ENCODE assay signal across 15 mouse cellular contexts in the genomic region with DNA sequence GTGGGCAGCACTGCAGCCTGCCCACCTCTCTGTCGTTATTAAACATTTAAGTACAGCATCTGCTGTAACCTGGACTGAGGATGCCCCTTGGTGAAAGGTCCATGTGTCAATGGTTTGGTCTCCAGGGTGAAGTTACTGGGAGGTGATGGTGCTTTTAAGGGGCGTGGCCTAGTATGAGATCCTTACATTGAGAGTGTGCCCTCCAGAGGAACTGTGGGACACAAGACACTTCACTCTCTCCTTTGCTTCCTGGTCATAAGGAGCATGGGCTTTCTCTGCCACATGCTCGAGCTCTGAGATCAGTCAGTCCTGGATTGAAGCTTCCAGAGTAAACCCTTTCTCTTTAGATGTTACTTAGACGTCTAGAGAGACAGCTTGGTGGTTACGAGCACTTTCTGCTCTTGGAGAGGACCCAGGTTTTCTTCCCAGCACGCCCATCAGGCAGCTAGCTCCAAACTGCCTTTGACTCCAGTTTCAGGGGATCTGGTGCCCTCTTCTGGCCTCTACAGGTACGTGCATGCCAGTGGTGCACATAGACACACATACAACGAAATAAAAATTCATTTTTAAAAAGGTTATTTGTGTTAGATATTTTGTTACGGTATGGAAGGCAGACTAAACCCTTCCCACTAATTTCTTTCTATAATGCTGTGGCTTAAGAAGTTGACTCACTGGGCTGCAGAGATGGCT. TPM values are rescaled to one million over a fixed set of nuclear protein-coding genes. Genes with fewer than 3 reads are reported as not detected.
A peak's percentile ranks its signal among the peaks of the same experiment; 100 is the strongest.
DNase-seq lines count a peak whose midpoint lies in the region; ATAC-seq and TF ChIP-seq lines count a peak whose summit lies in the region.
"Had no signal": no experiment of that assay in that cellular context is flagged by ENCODE, and none has a peak within 500 bp of the region (broad histone marks: within the 10 kb centered on the region; RNA-seq: fewer than 3 reads in every experiment).

No protein-coding gene starts in this region.

- no peaks in the 10 kb centered on the region for H3K4me1 ChIP-seq in hindbrain, postnatal 0 days (ENCODE audit: insufficient read depth, low read length)
- peaks cover 3% of the 10 kb centered on the region for H3K4me1 ChIP-seq in hindbrain, embryonic 12.5 days
- H3K4me1 ChIP-seq in lung, postnatal 0 days (ENCODE audit: insufficient read depth, low read depth, low read length) = peaks cover 5% of the 10 kb centered on the region; the same call in 1 of the 2 replicates
- no peaks in the 10 kb centered on the region for H3K4me1 ChIP-seq in small intestine, adult 2 months (ENCODE audit: control insufficient read depth, insufficient read depth, insufficient read length, low read length)
- H3K4me1 ChIP-seq: limb, embryonic 12.5 days had no signal

- no peaks in the 10 kb centered on the region for H3K27me3 ChIP-seq in hindbrain, postnatal 0 days (ENCODE audit: insufficient read depth, low read length)
- H3K27me3 ChIP-seq in hindbrain, embryonic 12.5 days = no peaks in the 10 kb centered on the region
- H3K27me3 ChIP-seq in lung, postnatal 0 days (replicated peaks; ENCODE audit: insufficient read depth, low read length) = no peaks in the 10 kb centered on the region
- no peaks in the 10 kb centered on the region for H3K27me3 ChIP-seq in small intestine, adult 2 months (ENCODE audit: control insufficient read depth, insufficient read depth, low read length)
- H3K27me3 ChIP-seq: embryonic facial prominence, embryonic 13.5 days; forebrain, embryonic 12.5 days; limb, embryonic 12.5 days had no signal

- no peak overlapping the region for H3K27ac ChIP-seq in hindbrain, postnatal 0 days
- no peak overlapping the region for H3K27ac ChIP-seq in hindbrain, embryonic 12.5 days
- no peak overlapping the region for H3K27ac ChIP-seq in lung, postnatal 0 days (ENCODE audit: low read length)
- no peak overlapping the region for H3K27ac ChIP-seq in small intestine, adult 2 months (ENCODE audit: insufficient read depth, low read depth, low read length)
- H3K27ac ChIP-seq: embryonic facial prominence, embryonic 13.5 days; forebrain, embryonic 12.5 days; limb, embryonic 12.5 days had no signal

- DNase-seq in hindbrain, postnatal 0 days (ENCODE audit: low spot score) = no peak
- peak; percentile 34 for DNase-seq in lung, postnatal 0 days (ENCODE audit: low spot score)
- DNase-seq in lung, postnatal 14 days = no peak
- DNase-seq in ES-CJ7 (ENCODE audit: low read depth, low spot score) = peak; percentile 79
- DNase-seq: cerebellum, postnatal 14 days; gastrocnemius, postnatal 14 days; lung, postnatal 4 days; thymus, adult 2 months had no signal

- H3K4me2 ChIP-seq in hindbrain, postnatal 0 days (ENCODE audit: low read depth, low read length) = no peak overlapping the region
- no peak overlapping the region for H3K4me2 ChIP-seq in hindbrain, embryonic 12.5 days (replicated peaks)
- no peak overlapping the region for H3K4me2 ChIP-seq in lung, postnatal 0 days (replicated peaks; ENCODE audit: low read depth, low read length)
- H3K4me2 ChIP-seq: embryonic facial prominence, embryonic 13.5 days; forebrain, embryonic 12.5 days; heart, embryonic 11.5 days; limb, embryonic 12.5 days had no signal

- no peak for ATAC-seq in hindbrain, postnatal 0 days
- no peak for ATAC-seq in hindbrain, embryonic 12.5 days (ENCODE audit: low FRiP score)
- no peak for ATAC-seq in lung, postnatal 0 days
- no peak for ATAC-seq in frontal cortex, adult (ENCODE audit: low TSS enrichment)

- peaks cover 6% of the 10 kb centered on the region; the same call in 1 of the 2 replicates for H3K36me3 ChIP-seq in hindbrain, postnatal 0 days (ENCODE audit: insufficient read depth, low read length)
- peaks cover 12% of the 10 kb centered on the region; the same call in 1 of the 2 replicates for H3K36me3 ChIP-seq in hindbrain, embryonic 12.5 days
- no peaks in the 10 kb centered on the region for H3K36me3 ChIP-seq in lung, postnatal 0 days (ENCODE audit: insufficient read depth, low read length)
- no peaks in the 10 kb centered on the region for H3K36me3 ChIP-seq in small intestine, adult 2 months (ENCODE audit: control insufficient read depth, insufficient read depth, low read length)

- 85% methylated on average over 9 of the region's 9 CpGs for WGBS in hindbrain, postnatal 0 days
- WGBS in hindbrain, embryonic 12.5 days = 86% methylated on average over 9 of the region's 9 CpGs
- WGBS in lung, postnatal 0 days = 80% methylated on average over 9 of the region's 9 CpGs
- 89% methylated on average over 9 of the region's 9 CpGs for WGBS in small intestine, adult 2 months

- no peak overlapping the region for H3K4me3 ChIP-seq in hindbrain, postnatal 0 days (ENCODE audit: low read length)
- no peak overlapping the region for H3K4me3 ChIP-seq in hindbrain, embryonic 12.5 days
- no peak overlapping the region for H3K4me3 ChIP-seq in lung, postnatal 0 days (ENCODE audit: low read depth, low read length)
- H3K4me3 ChIP-seq in small intestine, adult 2 months (ENCODE audit: low read depth, low read length) = no peak overlapping the region
- H3K4me3 ChIP-seq: embryonic facial prominence, embryonic 13.5 days; forebrain, embryonic 12.5 days; limb, embryonic 12.5 days had no signal

- H3K9me3 ChIP-seq in hindbrain, postnatal 0 days (ENCODE audit: low read length) = no peaks in the 10 kb centered on the region
- H3K9me3 ChIP-seq in hindbrain, embryonic 12.5 days (replicated peaks) = no peaks in the 10 kb centered on the region
- no peaks in the 10 kb centered on the region for H3K9me3 ChIP-seq in lung, postnatal 0 days (ENCODE audit: low read length)
- H3K9me3 ChIP-seq: embryonic facial prominence, embryonic 13.5 days; forebrain, embryonic 12.5 days; limb, embryonic 12.5 days had no signal

- no peak overlapping the region for H3K9ac ChIP-seq in hindbrain, postnatal 0 days (replicated peaks; ENCODE audit: low read length)
- H3K9ac ChIP-seq in hindbrain, embryonic 12.5 days = no peak overlapping the region
- no peak overlapping the region for H3K9ac ChIP-seq in lung, postnatal 0 days (replicated peaks; ENCODE audit: low read depth)
- H3K9ac ChIP-seq: embryonic facial prominence, embryonic 13.5 days; forebrain, embryonic 12.5 days; limb, embryonic 12.5 days had no signal

- no peak for TF ChIP-seq POLR2A in small intestine, adult 2 months (IDR thresholded peaks at IDR 0.05; ENCODE audit: low read depth, low read length)

- peak; percentile 54 for TF ChIP-seq CTCF in hindbrain, postnatal 0 days (IDR thresholded peaks at IDR 0.05; ENCODE audit: low read depth)
- TF ChIP-seq CTCF in lung, postnatal 0 days (IDR thresholded peaks at IDR 0.05) = peak; percentile 70
- TF ChIP-seq CTCF in small intestine, adult 2 months (IDR thresholded peaks at IDR 0.05; ENCODE audit: extremely low read depth, insufficient read length, insufficient replicate concordance, low read depth, low read length) = peak; percentile 45; the same call in 1 of the 2 replicates

- TF ChIP-seq EP300 in lung, postnatal 0 days (IDR thresholded peaks at IDR 0.05) = no peak

RNA-seq across cellular contexts. Expression of gene Nenf, which starts 10.1 kb away (rescaled TPM):
- 143 and 171 TPM in 2 replicates for total RNA-seq in hindbrain, postnatal 0 days (2014; rRNA removed)
- 177 and 182 TPM in 2 replicates for polyA plus RNA-seq in hindbrain, postnatal 0 days (2015; fragmentation: Nextera tagmentation; extraction: Ambion mirVana)
- polyA plus RNA-seq in hindbrain, embryonic 12.5 days (2016; fragmentation: Nextera tagmentation; extraction: Ambion mirVana) = 81.0 and 87.3 TPM in 2 replicates
- polyA plus RNA-seq in lung, postnatal 0 days (2015; fragmentation: Nextera tagmentation; extraction: Ambion mirVana) = 149 and 177 TPM in 2 replicates
- polyA plus RNA-seq in small intestine, adult 2 months (2012; rRNA removed) = 55.8 and 59.7 TPM in 2 replicates

RNA-seq across cellular contexts. Expression of gene Tmem206, which starts 17.8 kb away (rescaled TPM):
- total RNA-seq in hindbrain, postnatal 0 days (2014; rRNA removed) = 22.5 and 24.9 TPM in 2 replicates
- 23.2 and 24.0 TPM in 2 replicates for polyA plus RNA-seq in hindbrain, postnatal 0 days (2015; fragmentation: Nextera tagmentation; extraction: Ambion mirVana)
- 34.2 and 35.1 TPM in 2 replicates for polyA plus RNA-seq in hindbrain, embryonic 12.5 days (2016; fragmentation: Nextera tagmentation; extraction: Ambion mirVana)
- polyA plus RNA-seq in lung, postnatal 0 days (2015; fragmentation: Nextera tagmentation; extraction: Ambion mirVana) = 13.1 and 14.7 TPM in 2 replicates
- polyA plus RNA-seq in small intestine, adult 2 months (2012; rRNA removed) = 2.2 and 2.7 TPM in 2 replicates

Comparison
In these comparisons a context has a peak if more than half of its experiments do, and no peak if none do; other contexts are left out.
1. DNase-seq: peak in lung, postnatal 0 days (single experiment) and ES-CJ7 (single experiment); none in hindbrain, postnatal 0 days (single experiment) and lung, postnatal 14 days (single experiment).
2. Peak in every context shown above with its lines, with median percentiles within 50 percentile points of each other: CTCF ChIP-seq.